Mouse (Mus musculus) midbrain, embryonic 14.5 days (tissue): ENCODE measurements around the gene Dis3l. TPM values are rescaled to one million over a fixed set of nuclear protein-coding genes. Genes with fewer than 3 reads are reported as not detected.
"Not testable (repeated sequence)": the region's sequence is repeated elsewhere in the genome, so short reads cannot be mapped to it uniquely, and the experiment has no call there.

Experiments
- ATAC-seq: fragments of 200-750 bp; cut with Nextera tagmentation; 2 replicates; pipeline ENCODE4 v1.8.0; 2017; ENCODE audit warnings: moderate number of reproducible peaks, moderate library complexity; ENCODE audit not compliant: low FRiP score, low TSS enrichment
- DNase-seq: peaks from one replicate; pipeline ENCODE4 v3.0.0-alpha.2; 2015
- H3K27ac ChIP-seq: fragments of 300-500 bp; sonication (generic); replicated peaks from 2 replicates; pipeline ENCODE4 v1.5.1; 2014; ENCODE audit warnings: mild to moderate bottlenecking, low read depth, low read length, moderate library complexity
- H3K27me3 ChIP-seq: fragments of 300-500 bp; sonication (generic); 2 replicates; pipeline ENCODE4 v1.6.1; 2014; ENCODE audit warnings: low read length, control low read depth, mixed read lengths; ENCODE audit not compliant: control insufficient read depth, insufficient read depth
- H3K36me3 ChIP-seq: fragments of 300-500 bp; sonication (generic); 2 replicates; pipeline ENCODE4 v1.6.1; 2014; ENCODE audit warnings: low read length, control low read depth; ENCODE audit not compliant: control insufficient read depth, insufficient read depth
- H3K4me1 ChIP-seq: fragments of 300-500 bp; sonication (generic); 2 replicates; pipeline ENCODE4 v1.6.1; 2014; ENCODE audit warnings: mild to moderate bottlenecking, antibody characterized with exemption, low read length, control low read depth; ENCODE audit not compliant: control insufficient read depth, insufficient read depth
- H3K4me2 ChIP-seq: fragments of 300-500 bp; sonication (generic); 2 replicates; pipeline ENCODE4 v1.6.1; 2014; ENCODE audit warnings: mild to moderate bottlenecking, low read length, moderate library complexity
- H3K4me3 ChIP-seq: fragments of 300-500 bp; sonication (generic); replicated peaks from 2 replicates; pipeline ENCODE4 v1.5.1; 2014; ENCODE audit warnings: low read depth, low read length
- H3K9ac ChIP-seq: fragments of 300-500 bp; sonication (generic); replicated peaks from 2 replicates; pipeline ENCODE4 v1.6.1; 2014; ENCODE audit warnings: mild to moderate bottlenecking, low read length, moderate library complexity
- H3K9me3 ChIP-seq: fragments of 300-500 bp; sonication (generic); 2 replicates; pipeline ENCODE4 v1.6.1; 2016; ENCODE audit warnings: low read length, control low read depth, mixed read lengths; ENCODE audit not compliant: control insufficient read depth
- WGBS: fragments of 180-500 bp; shearing (Covaris S2); extraction: QIAGEN DNeasy Blood & Tissue Kit; methylation state at CpG from one replicate; pipeline ENCODE4 v1.1.7; 2014; 5-methylcytosine and 5-hydroxymethylcytosine counted together
- polyA plus RNA-seq: library from polyadenylated mRNA; unstranded; fragments of >200 nt; fragmentation: Nextera tagmentation; extraction: Ambion mirVana; gene quantifications from 2 replicates; pipeline ENCODE4 v1.2.1, GENCODE M21; 2014

Gene Dis3l
- polyA plus RNA-seq, 1 experiment from 2014 or later: 23.9 TPM

DNA sequence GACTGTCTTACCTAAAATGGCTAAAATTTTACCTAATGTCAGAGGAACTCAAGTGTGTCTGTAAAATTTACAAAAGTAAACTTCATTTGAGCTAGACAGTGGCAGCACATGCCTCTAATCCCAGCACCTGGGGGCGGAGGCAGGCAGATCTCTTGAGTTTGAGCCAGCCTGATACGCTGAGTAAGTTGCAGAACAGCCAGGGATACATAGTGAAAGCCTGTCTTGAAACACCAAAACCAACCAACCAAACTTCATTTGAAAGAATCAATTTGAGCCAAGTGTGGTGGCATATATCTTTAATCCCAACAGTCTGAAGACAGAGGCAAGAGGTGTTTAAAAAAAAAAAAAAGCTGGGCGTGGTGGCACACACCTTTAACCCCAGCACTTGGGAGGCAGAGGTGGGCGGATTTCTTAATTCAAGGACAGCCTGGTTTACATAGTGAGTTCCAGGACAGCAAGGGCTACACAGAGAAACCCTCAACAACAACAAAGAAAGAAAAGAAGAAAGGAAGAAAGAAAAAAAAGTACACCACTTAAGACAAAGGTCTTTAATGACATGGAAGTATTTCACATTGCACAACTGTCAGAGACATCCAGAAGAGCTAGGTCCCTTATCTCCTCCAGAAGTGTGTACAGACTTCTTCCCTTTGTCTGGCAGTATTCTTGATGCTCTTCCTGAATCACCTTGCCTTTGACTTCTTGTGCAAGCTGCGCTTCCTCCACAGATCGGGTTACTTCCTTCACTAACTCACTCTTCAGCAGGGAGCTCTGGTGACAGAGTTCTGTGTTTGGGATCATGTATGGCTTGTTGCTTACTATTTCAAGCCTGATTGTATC, 34.4 kb downstream of the Dis3l start:
- DNase-seq: no peak
- Histone ChIP-seq H3K4me3 (no peak overlapping the region), H3K9me3 (no peaks in the 10 kb centered on the region), H3K4me1 (no peaks in the 10 kb centered on the region), H3K4me2 (no peak overlapping the region), H3K9ac (no peak overlapping the region), H3K27me3 (no peaks in the 10 kb centered on the region), H3K36me3 (peaks cover 68% of the 10 kb centered on the region), H3K27ac (no peak overlapping the region)
- WGBS: 83% methylated on average over 6 of the region's 6 CpGs
- ATAC-seq: no peak

DNA sequence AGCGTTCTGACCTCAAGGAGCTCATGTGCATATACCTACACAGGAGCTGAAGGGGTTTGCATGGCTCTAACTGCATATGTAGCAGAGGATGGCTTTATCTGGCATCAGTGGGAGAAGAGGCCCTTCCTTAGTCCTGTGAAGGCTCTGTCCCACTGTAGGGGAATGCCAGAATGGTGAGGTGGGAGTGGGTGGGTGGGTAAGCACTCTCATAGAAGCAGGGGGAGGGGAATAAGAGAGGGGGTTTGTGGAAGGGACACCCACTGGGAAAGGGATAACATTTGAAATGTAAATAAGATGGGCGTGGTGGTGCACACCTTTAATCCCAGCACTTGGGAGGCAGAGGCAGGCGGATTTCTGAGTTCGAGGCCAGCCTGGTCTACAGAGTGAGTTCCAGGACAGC, 38.0 kb downstream of the Dis3l start:
- H3K27me3 ChIP-seq, H3K9me3 ChIP-seq, ATAC-seq, H3K4me1 ChIP-seq, H3K27ac ChIP-seq, H3K4me3 ChIP-seq, H3K4me2 ChIP-seq, H3K9ac ChIP-seq, DNase-seq: not testable (repeated sequence)
- 90% methylated on average over 4 of the region's 4 CpGs for WGBS
- peaks cover 62% of the 10 kb centered on the region for H3K36me3 ChIP-seq

DNA sequence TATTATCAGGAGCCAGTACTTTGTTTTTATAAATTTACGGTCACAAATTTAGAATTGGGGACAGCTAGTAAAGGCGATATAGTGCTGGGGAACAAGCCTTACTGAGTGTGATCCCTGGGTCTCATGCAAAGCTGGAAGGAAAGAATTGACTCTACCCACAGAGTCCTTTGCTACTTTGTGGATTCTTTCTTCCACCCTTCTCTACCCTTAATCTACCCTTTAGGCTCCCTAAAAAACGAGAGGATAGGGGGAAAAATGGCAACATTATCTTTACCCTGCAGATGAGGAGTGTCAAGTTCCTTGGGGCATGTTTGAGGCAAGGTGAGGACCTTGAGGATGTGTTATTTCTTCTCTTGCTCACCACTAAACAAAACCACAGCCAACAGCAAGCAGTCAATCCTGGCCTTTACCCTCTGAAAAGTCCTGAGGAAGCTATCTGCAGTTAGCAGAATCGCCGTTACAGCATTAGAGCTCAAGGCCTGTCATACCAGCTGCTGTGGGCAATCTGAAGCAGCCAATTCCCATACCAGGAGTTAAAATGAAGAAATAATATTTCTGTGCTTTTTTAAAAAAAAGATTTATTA, 58.6 kb downstream of the Dis3l start:
- Histone ChIP-seq H3K9ac (peak overlapping the region; percentile 93), H3K27ac (no peak overlapping the region), H3K4me1 (no peaks in the 10 kb centered on the region), H3K36me3 (no peaks in the 10 kb centered on the region), H3K27me3 (no peaks in the 10 kb centered on the region), H3K4me2 (peak overlapping the region; percentile 74), H3K4me3 (peak overlapping the region; percentile 79), H3K9me3 (no peaks in the 10 kb centered on the region)
- ATAC-seq (no peak), DNase-seq (no peak)
- WGBS: 73% methylated on average over 5 of the region's 5 CpGs

DNA sequence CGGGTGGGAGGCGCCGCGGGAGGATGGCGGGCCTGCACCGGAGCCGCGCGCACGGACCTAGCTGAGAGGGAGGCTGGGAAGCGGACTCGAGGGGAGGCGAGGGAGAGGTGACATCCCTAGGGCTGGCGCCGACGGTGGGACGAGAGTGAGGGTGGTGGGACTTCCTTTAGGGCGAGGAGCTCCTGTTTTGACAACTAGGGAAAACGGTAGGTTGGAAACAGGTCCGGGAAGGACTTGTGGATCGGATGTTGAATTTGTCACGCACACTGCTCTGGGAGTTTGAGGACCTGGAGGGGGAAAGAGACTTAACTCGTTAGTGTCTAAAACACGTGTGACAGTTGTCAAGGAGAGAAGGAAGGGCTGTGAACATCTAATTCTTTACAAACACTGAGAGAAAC, 59.3 kb downstream of the Dis3l start:
- H3K36me3 ChIP-seq: no peaks in the 10 kb centered on the region
- no peaks in the 10 kb centered on the region for H3K4me1 ChIP-seq
- peak overlapping the region; percentile 82 for H3K27ac ChIP-seq
- peak overlapping the region; percentile 93 for H3K9ac ChIP-seq
- WGBS: under 1% methylated on average over 24 of the region's 24 CpGs
- peak overlapping the region; percentile 74 for H3K4me2 ChIP-seq
- peak; percentile 81 for ATAC-seq
- H3K27me3 ChIP-seq: no peaks in the 10 kb centered on the region
- DNase-seq: no peak
- H3K4me3 ChIP-seq: peak overlapping the region; percentile 79
- H3K9me3 ChIP-seq: no peaks in the 10 kb centered on the region

DNA sequence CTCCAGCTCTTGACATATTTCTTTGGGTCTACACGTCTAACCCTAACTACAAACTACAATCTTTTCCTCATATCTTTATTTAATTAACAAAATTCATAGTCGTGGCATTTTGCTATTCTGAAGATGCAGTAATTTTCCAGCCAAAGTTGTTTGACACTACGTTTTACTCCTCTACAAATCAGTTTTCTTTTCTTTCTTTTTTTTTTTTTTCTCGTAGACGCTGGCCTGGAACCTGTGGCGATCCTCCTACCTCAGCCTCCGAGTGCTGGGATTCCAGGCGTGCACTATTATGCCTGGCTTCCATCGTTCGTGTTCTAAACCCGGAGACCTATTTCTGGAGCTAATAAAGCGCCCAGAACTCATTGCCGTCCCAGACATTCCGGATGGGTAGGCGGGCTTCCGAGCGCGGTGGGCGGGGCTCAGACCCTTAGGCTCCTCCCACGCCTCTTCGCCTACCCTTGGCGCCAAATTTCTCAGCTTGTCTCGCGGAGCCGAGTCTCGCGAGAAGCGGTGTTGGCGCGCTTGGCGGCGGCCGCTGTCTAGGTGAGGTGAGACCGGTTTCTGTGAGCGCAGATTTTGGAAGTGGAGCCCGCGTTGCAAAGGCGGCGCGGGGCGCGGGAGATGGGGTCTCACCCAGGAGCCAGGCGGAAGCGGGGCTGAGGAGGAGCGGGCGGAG, 59.8 kb downstream of the Dis3l start, which contains the start of gene Tipin:
Gene Tipin, plus strand, starts transcription at position 477 of the 676 bp plus-strand sequence.
- DNase-seq (peak; percentile 97), ATAC-seq (peak; percentile 94)
- Histone ChIP-seq H3K9ac (peak within 1 kb of the TSS; percentile 93), H3K27ac (peak within 1 kb of the TSS; percentile 82), H3K4me1 (no peaks in the 10 kb centered on the region), H3K36me3 (no peaks in the 10 kb centered on the region), H3K4me2 (peak within 1 kb of the TSS; percentile 74), H3K9me3 (no peaks in the 10 kb centered on the region), H3K27me3 (no peaks in the 10 kb centered on the region), H3K4me3 (peak within 1 kb of the TSS; percentile 79)
- WGBS: 4% methylated on average over 46 of the region's 46 CpGs

DNA sequence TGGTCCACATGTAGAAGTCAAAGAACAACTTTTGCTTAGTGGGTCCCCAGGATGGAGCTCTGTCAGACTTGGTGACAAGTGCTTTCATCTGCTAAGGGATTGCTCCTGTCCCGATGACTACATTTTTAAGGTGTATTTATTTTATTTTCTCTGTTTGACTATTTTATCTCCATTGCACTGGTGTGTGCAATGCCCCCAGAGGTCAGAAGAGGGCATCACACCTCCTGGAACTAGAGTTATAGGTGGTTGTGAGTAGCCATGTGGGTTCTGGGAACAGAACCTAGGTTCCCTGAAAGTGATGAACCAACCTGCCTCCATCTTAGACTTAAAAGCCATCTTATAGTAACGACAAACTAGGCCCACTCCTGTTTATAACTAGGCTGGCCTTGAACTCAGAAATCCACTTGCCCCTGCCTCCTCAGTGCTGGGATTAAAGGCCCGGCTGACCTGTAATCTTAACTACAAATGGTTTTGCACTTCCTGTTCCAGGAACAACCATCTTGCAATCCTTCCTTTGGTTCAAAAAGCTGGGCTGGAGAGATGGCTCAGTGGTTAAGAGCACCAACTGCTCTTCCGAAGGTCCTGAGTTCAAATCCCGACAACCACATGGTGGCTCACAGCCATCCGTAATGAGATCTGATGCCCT, 62.3 kb downstream of the Dis3l start:
- Histone ChIP-seq H3K4me3 (no peak overlapping the region), H3K36me3 (no peaks in the 10 kb centered on the region), H3K9ac (no peak overlapping the region), H3K27ac (no peak overlapping the region), H3K27me3 (no peaks in the 10 kb centered on the region), H3K4me2 (no peak overlapping the region), H3K4me1 (no peaks in the 10 kb centered on the region), H3K9me3 (no peaks in the 10 kb centered on the region)
- DNase-seq: no peak
- whole genome bisulfite sequencing: 94% methylated on average over 6 of the region's 6 CpGs
- ATAC-seq: no peak

DNA sequence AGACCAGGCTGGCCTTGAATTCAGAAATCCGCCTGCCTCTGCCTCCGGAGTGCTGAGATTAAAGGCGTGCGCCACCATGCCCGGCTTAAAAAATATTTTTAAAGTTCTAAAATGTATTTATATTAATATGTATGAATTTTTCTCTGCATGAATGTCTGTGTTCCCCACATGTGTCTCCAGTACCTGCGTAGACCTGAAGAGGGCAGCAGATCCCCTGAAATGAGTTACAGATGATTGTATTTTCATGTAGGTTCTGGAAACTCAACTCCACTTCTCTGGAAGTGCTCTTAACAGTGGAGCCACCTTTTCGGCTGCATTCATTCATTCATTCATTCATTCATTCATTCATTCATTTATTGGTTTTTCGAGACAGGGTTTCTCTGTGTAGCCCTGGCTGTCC, 63.4 kb downstream of the Dis3l start:
- Histone ChIP-seq H3K4me2 (no peak overlapping the region), H3K9me3 (no peaks in the 10 kb centered on the region), H3K4me1 (no peaks in the 10 kb centered on the region), H3K36me3 (no peaks in the 10 kb centered on the region), H3K4me3 (no peak overlapping the region), H3K27ac (no peak overlapping the region), H3K27me3 (no peaks in the 10 kb centered on the region), H3K9ac (no peak overlapping the region)
- ATAC-seq: no peak
- WGBS: 80% methylated on average over 8 of the region's 8 CpGs
- DNase-seq: peak; percentile 86

DNA sequence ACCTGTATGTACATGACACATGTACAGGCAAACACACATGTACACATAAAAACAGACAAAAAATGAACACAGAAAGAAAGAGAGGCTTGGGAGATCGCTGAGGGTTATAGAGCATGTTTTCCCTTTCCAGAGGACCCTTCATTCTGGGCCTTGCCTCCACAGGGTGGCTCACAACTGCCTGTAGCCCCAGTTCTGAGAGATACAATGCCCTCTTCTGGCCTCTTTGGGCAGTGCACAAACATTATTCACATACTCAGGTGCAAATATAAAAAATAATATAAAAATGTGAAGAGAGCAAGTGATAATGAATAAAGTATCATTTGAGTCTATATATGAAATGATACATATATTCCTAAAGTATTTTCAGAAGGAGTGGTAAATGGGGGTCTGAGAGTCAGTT, 66.2 kb downstream of the Dis3l start:
- Histone ChIP-seq H3K4me2 (no peak overlapping the region), H3K36me3 (no peaks in the 10 kb centered on the region), H3K4me3 (no peak overlapping the region), H3K27ac (no peak overlapping the region), H3K4me1 (no peaks in the 10 kb centered on the region), H3K9me3 (no peaks in the 10 kb centered on the region), H3K27me3 (no peaks in the 10 kb centered on the region), H3K9ac (no peak overlapping the region)
- ATAC-seq: no peak
- WGBS: 67% methylated on average over 1 of the region's 1 CpGs
- DNase-seq: no peak
